Mouse (Mus musculus) hindbrain, embryonic 16.5 days (tissue): ENCODE results near the gene Tns1. TPM values are rescaled to one million over a fixed set of nuclear protein-coding genes. Genes with fewer than 3 reads are reported as not detected.
A peak's percentile ranks its signal among the peaks of the same experiment; 100 is the strongest.

ENCODE experiments used
- ATAC-seq: fragments of 200-750 bp; cut with Nextera tagmentation; 2 replicates; pipeline ENCODE4 v1.8.0; 2017; ENCODE audit warnings: moderate TSS enrichment, moderate library complexity
- H3K27ac ChIP-seq: fragments of 300-500 bp; sonication (generic); 2 replicates; pipeline ENCODE4 v1.5.1; 2014; ENCODE audit warnings: low read depth, mild to moderate bottlenecking, control low read depth, low read length, moderate library complexity
- H3K27me3 ChIP-seq: fragments of 300-500 bp; sonication (generic); replicated peaks from 2 replicates; pipeline ENCODE4 v1.6.1; 2014; ENCODE audit warnings: low read length; ENCODE audit not compliant: control insufficient read depth, insufficient read depth
- H3K36me3 ChIP-seq: fragments of 300-500 bp; sonication (generic); 2 replicates; pipeline ENCODE4 v1.6.1; 2014; ENCODE audit warnings: mild to moderate bottlenecking, low read length, moderate library complexity, mixed read lengths; ENCODE audit not compliant: control insufficient read depth, insufficient read depth
- H3K4me1 ChIP-seq: fragments of 300-500 bp; sonication (generic); 2 replicates; pipeline ENCODE4 v1.6.1; 2014; ENCODE audit warnings: low read depth, low read length; ENCODE audit not compliant: control insufficient read depth, insufficient read depth
- H3K4me2 ChIP-seq: fragments of 300-500 bp; sonication (generic); 2 replicates; pipeline ENCODE4 v1.6.1; 2014; ENCODE audit warnings: mild to moderate bottlenecking, low read length, control low read depth, moderate library complexity
- H3K4me3 ChIP-seq: fragments of 300-500 bp; sonication (generic); 2 replicates; pipeline ENCODE4 v1.5.1; 2014; ENCODE audit warnings: mild to moderate bottlenecking, low read length, control low read depth, moderate library complexity
- H3K9ac ChIP-seq: fragments of 300-500 bp; sonication (generic); 2 replicates; pipeline ENCODE4 v1.6.1; 2014; ENCODE audit warnings: low read depth, mild to moderate bottlenecking, control low read depth, low read length, moderate library complexity
- H3K9me3 ChIP-seq: fragments of 300-500 bp; sonication (generic); 2 replicates; pipeline ENCODE4 v1.6.1; 2014; ENCODE audit warnings: mild to moderate bottlenecking, low read length, moderate library complexity; ENCODE audit not compliant: control insufficient read depth
- WGBS: fragments of 180-500 bp; shearing (Covaris S2); extraction: QIAGEN DNeasy Blood & Tissue Kit; methylation state at CpG from one replicate; pipeline ENCODE4 v1.1.7; 2014; 5-methylcytosine and 5-hydroxymethylcytosine counted together
- polyA plus RNA-seq: library from polyadenylated mRNA; unstranded; fragments of >200 nt; fragmentation: Nextera tagmentation; extraction: Ambion mirVana; gene quantifications from 2 replicates; pipeline ENCODE4 v1.2.1, GENCODE M21; 2015

The Tns1 gene
- polyA plus RNA-seq, 1 experiment from 2014 or later: 13.5 TPM

- no peak for ATAC-seq
- no peaks in the 10 kb centered on the region for H3K9me3 ChIP-seq
- no peak overlapping the region for H3K9ac ChIP-seq
- 36% methylated on average over 5 of the region's 5 CpGs for WGBS
- H3K4me1 ChIP-seq: peaks cover 12% of the 10 kb centered on the region
- H3K27ac ChIP-seq: no peak overlapping the region
- no peak overlapping the region for H3K4me2 ChIP-seq
- H3K4me3 ChIP-seq: no peak overlapping the region
- no peaks in the 10 kb centered on the region for H3K36me3 ChIP-seq
- H3K27me3 ChIP-seq: no peaks in the 10 kb centered on the region
Observed at GRCm38 (mm10) chr1:73970161-73970730, 154.0 kb downstream of the Tns1 start.

- peak overlapping the region; percentile 18; the same call in 1 of the 2 replicates for H3K27ac ChIP-seq
- H3K9ac ChIP-seq: no peak overlapping the region
- H3K4me3 ChIP-seq: no peak overlapping the region
- no peaks in the 10 kb centered on the region for H3K9me3 ChIP-seq
- WGBS: 18% methylated on average over 13 of the region's 13 CpGs
- H3K4me1 ChIP-seq: peaks cover 16% of the 10 kb centered on the region
- peak; percentile 40; the same call in 1 of the 2 replicates for ATAC-seq
- no peaks in the 10 kb centered on the region for H3K36me3 ChIP-seq
- no peaks in the 10 kb centered on the region for H3K27me3 ChIP-seq
- H3K4me2 ChIP-seq: no peak overlapping the region
Observed at GRCm38 (mm10) chr1:73968712-73969511, 155.3 kb downstream of the Tns1 start.

GRCm38 (mm10) chr1:73966411-73967238 lies 157.6 kb downstream of the Tns1 start:
- H3K4me2 ChIP-seq: no peak overlapping the region
- 72% methylated on average over 12 of the region's 12 CpGs for WGBS
- no peak overlapping the region for H3K9ac ChIP-seq
- no peaks in the 10 kb centered on the region for H3K27me3 ChIP-seq
- no peaks in the 10 kb centered on the region for H3K9me3 ChIP-seq
- H3K27ac ChIP-seq: no peak overlapping the region; the same call in 1 of the 2 replicates
- no peak overlapping the region for H3K4me3 ChIP-seq
- H3K36me3 ChIP-seq: no peaks in the 10 kb centered on the region
- H3K4me1 ChIP-seq: peaks cover 29% of the 10 kb centered on the region
- no peak for ATAC-seq

DNA sequence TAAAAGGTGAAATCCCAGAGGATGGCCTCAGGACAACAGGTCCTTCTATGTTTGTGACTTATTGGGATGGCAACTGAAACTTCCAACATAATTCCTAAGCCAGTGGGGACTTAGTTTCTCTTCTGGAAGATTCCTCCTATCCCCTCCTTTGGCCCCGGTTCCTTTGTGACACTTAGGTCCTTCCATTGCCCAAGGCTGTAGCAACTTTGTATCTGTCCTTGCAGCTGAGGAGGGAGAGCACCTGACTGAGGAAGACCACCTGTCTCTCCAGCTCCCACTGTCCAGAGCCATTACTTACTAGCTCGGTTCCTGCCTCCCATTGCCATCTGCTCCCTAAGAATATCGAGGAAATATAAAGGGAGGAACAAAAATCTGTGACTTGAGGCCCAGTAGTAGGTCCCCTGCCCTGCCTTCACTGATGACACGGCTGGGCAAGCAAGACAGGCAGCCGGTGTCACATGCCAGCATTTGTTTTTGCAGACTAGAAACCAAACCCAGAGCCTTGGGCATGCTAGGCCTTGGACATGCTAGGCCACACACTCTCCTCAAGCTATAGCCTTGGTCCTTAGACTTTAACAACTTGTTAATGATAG lies 160.0 kb downstream of the Tns1 start:
- H3K27ac ChIP-seq: peak overlapping the region; percentile 69; the same call in 1 of the 2 replicates
- 74% methylated on average over 5 of the region's 5 CpGs for WGBS
- no peaks in the 10 kb centered on the region for H3K36me3 ChIP-seq
- peaks cover 28% of the 10 kb centered on the region for H3K4me1 ChIP-seq
- H3K4me2 ChIP-seq: no peak overlapping the region
- H3K9ac ChIP-seq: no peak overlapping the region
- H3K9me3 ChIP-seq: no peaks in the 10 kb centered on the region
- no peaks in the 10 kb centered on the region for H3K27me3 ChIP-seq
- no peak for ATAC-seq
- no peak overlapping the region for H3K4me3 ChIP-seq

DNA sequence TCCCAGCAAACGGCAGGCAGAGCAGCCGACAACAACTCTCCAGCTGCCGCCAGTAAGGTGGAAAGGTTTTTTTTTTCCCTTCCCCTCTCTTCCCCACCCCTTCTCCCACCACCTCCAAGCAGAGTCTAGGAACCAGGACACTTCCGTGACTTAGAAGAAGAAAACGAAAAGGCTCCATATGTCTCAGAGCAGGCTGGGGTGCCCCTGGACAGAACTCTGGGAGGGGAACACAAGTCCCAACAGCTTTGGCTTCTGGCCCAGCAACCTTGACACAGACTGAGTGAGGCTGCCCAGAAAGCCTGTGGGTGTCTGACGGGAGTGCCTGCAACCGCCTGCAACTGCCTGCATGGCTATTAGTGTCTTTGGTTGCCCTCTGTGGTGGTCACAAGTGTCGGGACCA lies 160.6 kb downstream of the Tns1 start:
- 27% methylated on average over 8 of the region's 8 CpGs for WGBS

GRCm38 (mm10) chr1:73962668-73963371 lies 161.4 kb downstream of the Tns1 start:
- Histone ChIP-seq H3K4me2 (peak overlapping the region; percentile 35), H3K9me3 (no peaks in the 10 kb centered on the region), H3K9ac (peak overlapping the region; percentile 36; the same call in 1 of the 2 replicates), H3K36me3 (no peaks in the 10 kb centered on the region), H3K4me3 (peak overlapping the region; percentile 23; the same call in 1 of the 2 replicates), H3K4me1 (peaks cover 16% of the 10 kb centered on the region), H3K27me3 (no peaks in the 10 kb centered on the region), H3K27ac (peak overlapping the region; percentile 69)
- 16% methylated on average over 12 of the region's 12 CpGs for WGBS
- ATAC-seq: peak; percentile 86

More for the DNA sequence above, 160.6 kb downstream of the Tns1 start:
- H3K27me3 ChIP-seq: no peaks in the 10 kb centered on the region
- H3K36me3 ChIP-seq: no peaks in the 10 kb centered on the region
- ATAC-seq: peak; percentile 57; the same call in 1 of the 2 replicates
- H3K4me2 ChIP-seq: peak overlapping the region; percentile 12; the same call in 1 of the 2 replicates
- peak overlapping the region; percentile 69 for H3K27ac ChIP-seq
- peaks cover 22% of the 10 kb centered on the region for H3K4me1 ChIP-seq
- H3K9me3 ChIP-seq: no peaks in the 10 kb centered on the region
- H3K9ac ChIP-seq: no peak overlapping the region; the same call in 1 of the 2 replicates
- H3K4me3 ChIP-seq: no peak overlapping the region

- H3K9ac ChIP-seq: no peak overlapping the region
- H3K27ac ChIP-seq: no peak overlapping the region; the same call in 1 of the 2 replicates
- 83% methylated on average over 5 of the region's 5 CpGs for WGBS
- H3K4me1 ChIP-seq: peaks cover 16% of the 10 kb centered on the region
- H3K4me3 ChIP-seq: no peak overlapping the region
- H3K4me2 ChIP-seq: peak overlapping the region; percentile 35
- H3K36me3 ChIP-seq: no peaks in the 10 kb centered on the region
- H3K9me3 ChIP-seq: no peaks in the 10 kb centered on the region
- H3K27me3 ChIP-seq: no peaks in the 10 kb centered on the region
- ATAC-seq: no peak
Observed at GRCm38 (mm10) chr1:73962049-73962448, 162.2 kb downstream of the Tns1 start.

- Histone ChIP-seq H3K4me1 (peaks cover 17% of the 10 kb centered on the region), H3K27me3 (no peaks in the 10 kb centered on the region), H3K9me3 (no peaks in the 10 kb centered on the region), H3K36me3 (no peaks in the 10 kb centered on the region), H3K4me3 (no peak overlapping the region), H3K9ac (no peak overlapping the region), H3K4me2 (no peak overlapping the region), H3K27ac (no peak overlapping the region)
- WGBS: 84% methylated on average over 10 of the region's 10 CpGs
- ATAC-seq: no peak
Observed at GRCm38 (mm10) chr1:73959758-73960157, 164.5 kb downstream of the Tns1 start.
